Mouse (Mus musculus) hindbrain, postnatal 0 days (tissue): ENCODE measurements around the gene Entpd1. TPM values are rescaled to one million over a fixed set of nuclear protein-coding genes. Genes with fewer than 3 reads are reported as not detected.

ENCODE experiments used
- ATAC-seq: fragments of 200-750 bp; cut with Nextera tagmentation; 2 replicates; pipeline ENCODE4 v1.8.0; 2017; ENCODE audit warnings: mild to moderate bottlenecking, moderate TSS enrichment, moderate library complexity
- DNase-seq: peaks from one replicate; pipeline ENCODE4 v3.0.0-alpha.2; 2015; ENCODE audit warnings: low spot score
- H3K27ac ChIP-seq: fragments of 300-500 bp; sonication (generic); 2 replicates; pipeline ENCODE4 v1.5.1; 2014; ENCODE audit warnings: mild to moderate bottlenecking
- H3K27me3 ChIP-seq: fragments of 300-500 bp; sonication (generic); 2 replicates; pipeline ENCODE4 v1.6.1; 2014; ENCODE audit warnings: low read length, mixed read lengths; ENCODE audit not compliant: insufficient read depth
- H3K36me3 ChIP-seq: fragments of 300-500 bp; sonication (generic); 2 replicates; pipeline ENCODE4 v1.6.1; 2014; ENCODE audit warnings: low read length, mixed read lengths; ENCODE audit not compliant: insufficient read depth
- H3K4me1 ChIP-seq: fragments of 300-500 bp; sonication (generic); 2 replicates; pipeline ENCODE4 v1.6.1; 2014; ENCODE audit warnings: antibody characterized with exemption, low read length, mixed read lengths; ENCODE audit not compliant: insufficient read depth
- H3K4me2 ChIP-seq: fragments of 300-500 bp; sonication (generic); 2 replicates; pipeline ENCODE4 v1.6.1; 2014; ENCODE audit warnings: low read depth, mild to moderate bottlenecking, low read length, moderate library complexity, mixed read lengths
- H3K4me3 ChIP-seq: fragments of 300-500 bp; sonication (generic); 2 replicates; pipeline ENCODE4 v1.5.1; 2014; ENCODE audit warnings: low read length
- H3K9ac ChIP-seq: fragments of 300-500 bp; sonication (generic); replicated peaks from 2 replicates; pipeline ENCODE4 v1.6.1; 2014; ENCODE audit warnings: mild to moderate bottlenecking, low read length, moderate library complexity, mixed read lengths
- H3K9me3 ChIP-seq: fragments of 300-500 bp; sonication (generic); 2 replicates; pipeline ENCODE4 v1.6.1; 2016; ENCODE audit warnings: low read length, mixed read lengths
- CTCF ChIP-seq: IDR thresholded peaks from 2 replicates; pipeline ENCODE4 v1.5.1; 2016; ENCODE audit warnings: antibody characterized with exemption, control low read depth, low read depth
- WGBS: fragments of 180-500 bp; shearing (Covaris S2); extraction: QIAGEN DNeasy Blood & Tissue Kit; methylation state at CpG from one replicate; pipeline ENCODE4 v1.1.7; 2014; 5-methylcytosine and 5-hydroxymethylcytosine counted together
- polyA plus RNA-seq: library from polyadenylated mRNA; unstranded; fragments of >200 nt; fragmentation: Nextera tagmentation; extraction: Ambion mirVana; gene quantifications from 2 replicates; pipeline ENCODE4 v1.2.1, GENCODE M21; 2015
- total RNA-seq: library from RNA; depleted of rRNA; stranded (reverse); fragments of >200 nt; gene quantifications from 2 replicates; pipeline ENCODE4 v1.2.3, GENCODE M21; 2014

The Entpd1 gene
- total and polyA plus RNA-seq, 2 experiments from 2014 or later, result 6.9 to 8.2 TPM

GRCm38 (mm10) chr19:40716981-40717380 is 104.8 kb downstream of the Entpd1 start:
- Histone ChIP-seq H3K9me3 (no peaks in the 10 kb centered on the region), H3K4me3 (no peak overlapping the region), H3K9ac (no peak overlapping the region), H3K27me3 (no peaks in the 10 kb centered on the region), H3K27ac (no peak overlapping the region), H3K36me3 (no peaks in the 10 kb centered on the region), H3K4me1 (no peaks in the 10 kb centered on the region), H3K4me2 (no peak overlapping the region)
- ATAC-seq (no peak), DNase-seq (no peak)
- 79% methylated on average over 6 of the region's 6 CpGs for WGBS
- TF ChIP-seq CTCF, result no peak

DNA sequence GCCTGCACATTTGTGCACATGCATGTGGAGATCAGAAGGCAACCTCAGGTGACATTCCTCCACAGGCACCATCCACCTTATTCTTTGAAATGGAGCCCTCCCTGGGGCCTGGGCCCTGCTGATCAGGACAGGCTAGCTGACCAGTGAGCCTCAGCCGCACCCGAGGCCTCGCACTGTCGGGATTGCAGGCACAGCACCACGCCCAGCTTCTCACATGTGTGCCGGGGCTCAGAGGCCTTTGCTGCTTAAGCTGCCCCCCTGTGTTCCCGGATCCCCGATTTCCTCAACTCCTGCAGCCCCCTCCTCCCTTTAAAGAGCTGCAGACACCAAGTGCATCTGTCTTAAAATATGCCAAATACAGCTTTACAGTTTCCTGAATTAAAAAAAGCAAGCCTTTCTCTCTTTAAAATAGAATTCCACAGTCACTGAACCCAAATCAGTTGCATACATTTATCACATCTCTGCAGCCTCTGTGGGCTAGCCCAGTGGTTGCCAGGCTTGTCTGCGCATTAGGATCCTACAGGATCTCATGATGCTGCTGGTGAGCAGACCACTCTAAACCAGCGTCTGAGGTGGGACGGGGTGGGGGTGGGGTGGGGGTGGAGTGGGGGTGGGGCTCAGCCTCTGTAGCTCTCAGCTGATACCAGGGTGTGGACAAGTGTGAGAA is 107.4 kb downstream of the Entpd1 start:
- Histone ChIP-seq H3K4me3 (no peak overlapping the region), H3K36me3 (no peaks in the 10 kb centered on the region), H3K4me2 (no peak overlapping the region), H3K27me3 (no peaks in the 10 kb centered on the region), H3K27ac (no peak overlapping the region), H3K4me1 (no peaks in the 10 kb centered on the region), H3K9ac (no peak overlapping the region), H3K9me3 (no peaks in the 10 kb centered on the region)
- WGBS, result 67% methylated on average over 11 of the region's 11 CpGs
- TF ChIP-seq CTCF, result no peak
- DNase-seq (no peak), ATAC-seq (no peak)

GRCm38 (mm10) chr19:40720381-40720780 is 108.2 kb downstream of the Entpd1 start:
- Histone ChIP-seq H3K4me2 (no peak overlapping the region), H3K9me3 (no peaks in the 10 kb centered on the region), H3K36me3 (no peaks in the 10 kb centered on the region), H3K4me1 (no peaks in the 10 kb centered on the region), H3K4me3 (no peak overlapping the region), H3K27me3 (no peaks in the 10 kb centered on the region), H3K9ac (no peak overlapping the region), H3K27ac (no peak overlapping the region)
- DNase-seq (no peak), ATAC-seq (no peak)
- TF ChIP-seq CTCF, result no peak
- WGBS, result 85% methylated on average over 12 of the region's 12 CpGs

DNA sequence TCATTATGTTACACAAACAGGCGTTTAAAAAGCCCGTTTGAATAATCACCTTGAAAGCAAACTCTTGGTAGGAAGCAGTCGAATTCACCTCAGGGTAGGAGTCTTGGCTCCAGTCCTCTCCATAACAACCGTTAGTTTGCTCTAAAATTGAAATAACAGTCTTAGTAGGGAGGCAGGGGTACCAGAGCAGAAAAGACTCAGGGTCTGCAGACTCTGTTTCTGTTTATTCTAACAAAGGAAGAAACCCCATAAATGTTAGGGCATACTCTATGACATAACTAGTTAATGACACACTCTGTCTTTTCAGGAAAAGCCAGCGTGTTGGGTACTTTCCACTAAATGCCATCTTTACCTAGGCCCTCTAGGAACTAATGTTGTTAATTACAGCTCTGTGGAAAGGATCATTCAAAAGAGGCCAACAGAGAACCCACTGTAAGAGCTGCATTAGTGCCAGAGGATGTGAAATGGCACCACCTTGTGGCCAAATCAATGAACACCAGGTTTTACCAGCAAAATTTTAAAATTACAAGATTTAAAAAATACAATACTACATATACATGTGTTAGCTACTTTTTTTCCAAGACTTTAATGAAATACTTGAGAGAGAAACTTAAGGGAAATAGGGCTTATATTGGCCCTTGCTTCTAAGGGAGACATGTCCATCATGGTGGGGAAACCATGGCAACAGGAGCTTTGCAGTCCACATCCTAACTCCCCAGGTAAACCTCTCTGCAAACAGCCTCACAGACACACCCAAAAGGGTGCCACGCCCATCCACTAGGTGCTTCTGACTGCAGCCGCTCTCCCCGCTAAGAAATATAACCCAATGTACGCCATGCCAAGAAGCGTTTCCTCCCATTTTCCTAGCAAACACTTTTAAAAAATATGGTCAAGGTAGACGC is 110.2 kb downstream of the Entpd1 start:
- peak; percentile 86 for TF ChIP-seq CTCF
- no peak overlapping the region for H3K4me3 ChIP-seq
- no peaks in the 10 kb centered on the region for H3K4me1 ChIP-seq
- H3K36me3 ChIP-seq, result no peaks in the 10 kb centered on the region
- DNase-seq, result peak; percentile 86
- WGBS, result 50% methylated on average over 11 of the region's 11 CpGs
- peak; percentile 87 for ATAC-seq
- peak overlapping the region; percentile 51; the same call in 1 of the 2 replicates for H3K27ac ChIP-seq
- H3K27me3 ChIP-seq, result no peaks in the 10 kb centered on the region
- H3K4me2 ChIP-seq, result no peak overlapping the region
- H3K9ac ChIP-seq, result no peak overlapping the region
- no peaks in the 10 kb centered on the region for H3K9me3 ChIP-seq

DNA sequence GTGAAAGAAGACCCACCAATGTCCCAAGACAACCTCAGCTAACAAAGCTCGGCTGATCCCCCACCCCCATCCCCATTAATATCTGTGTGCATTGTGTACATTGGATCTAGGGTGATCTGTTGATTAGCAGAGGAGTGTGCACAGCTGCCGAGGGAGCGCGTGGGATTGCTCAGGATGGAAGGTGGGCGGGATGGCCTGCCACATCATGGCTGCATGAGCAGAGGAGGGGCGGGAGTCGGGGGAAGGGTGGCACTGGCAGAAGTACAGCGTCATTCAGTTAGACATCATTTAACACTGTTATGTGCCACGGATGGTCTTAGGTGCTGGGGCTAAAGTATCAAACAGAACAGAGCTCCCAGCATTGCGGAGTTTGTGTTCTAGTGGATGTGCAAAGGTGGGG is 111.3 kb downstream of the Entpd1 start:
- 72% methylated on average over 10 of the region's 10 CpGs for WGBS
- H3K4me1 ChIP-seq, result no peaks in the 10 kb centered on the region
- H3K27me3 ChIP-seq, result no peaks in the 10 kb centered on the region
- H3K27ac ChIP-seq, result no peak overlapping the region
- H3K36me3 ChIP-seq, result no peaks in the 10 kb centered on the region
- H3K4me2 ChIP-seq, result no peak overlapping the region
- H3K9me3 ChIP-seq, result no peaks in the 10 kb centered on the region
- H3K4me3 ChIP-seq, result no peak overlapping the region
- no peak overlapping the region for H3K9ac ChIP-seq
- ATAC-seq (no peak), DNase-seq (no peak)
- TF ChIP-seq CTCF, result no peak

DNA sequence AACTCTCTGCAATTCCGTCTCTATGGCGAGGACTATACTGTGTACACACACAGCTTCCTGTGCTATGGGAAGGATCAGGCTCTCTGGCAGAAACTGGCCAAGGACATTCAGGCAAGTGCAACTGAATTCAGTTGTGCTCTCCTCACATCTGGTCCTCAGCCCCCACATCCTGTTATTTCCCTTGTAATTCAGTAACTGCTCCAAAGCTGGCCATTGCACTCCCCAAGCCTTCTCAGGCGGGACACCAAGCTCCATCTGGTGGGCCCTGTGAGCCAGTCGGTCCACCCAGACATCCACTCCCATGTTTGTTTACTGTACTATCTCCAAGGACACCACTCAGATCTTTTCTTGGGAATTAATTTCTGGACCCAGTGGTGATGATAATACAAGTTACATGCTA is 114.0 kb downstream of the Entpd1 start:
- Histone ChIP-seq H3K9me3 (no peaks in the 10 kb centered on the region), H3K36me3 (no peaks in the 10 kb centered on the region), H3K4me3 (no peak overlapping the region), H3K27me3 (no peaks in the 10 kb centered on the region), H3K4me2 (no peak overlapping the region), H3K27ac (no peak overlapping the region), H3K4me1 (no peaks in the 10 kb centered on the region), H3K9ac (no peak overlapping the region)
- 69% methylated on average over 4 of the region's 4 CpGs for WGBS
- no peak for ATAC-seq
- DNase-seq, result no peak
- no peak for TF ChIP-seq CTCF

- no peak for DNase-seq
- WGBS, result 73% methylated on average over 2 of the region's 2 CpGs
Observed at GRCm38 (mm10) chr19:40726614-40727013, 114.4 kb downstream of the Entpd1 start.

More at GRCm38 (mm10) chr19:40726614-40727013, 114.4 kb downstream of the Entpd1 start:
- Histone ChIP-seq H3K4me1 (no peaks in the 10 kb centered on the region), H3K27ac (no peak overlapping the region), H3K4me3 (no peak overlapping the region), H3K9me3 (no peaks in the 10 kb centered on the region), H3K36me3 (no peaks in the 10 kb centered on the region), H3K27me3 (no peaks in the 10 kb centered on the region), H3K4me2 (no peak overlapping the region), H3K9ac (no peak overlapping the region)
- TF ChIP-seq CTCF, result no peak
- no peak for ATAC-seq
